Mouse (Mus musculus) CD8-positive naive resting alpha-beta T cell, adult 2 months (primary cell): ENCODE results near the gene S100a2.

Experiments used
- DNase-seq, 2 experiments: peaks; one replicate each; pipeline ENCODE4 v3.0.0; 2022; ENCODE audit warnings: low read depth in 2 of 2, low spot score in 2 of 2

The S100a2 gene

GRCm38 (mm10) chr3:90589947-90590346 lies at the start of gene S100a2:
Gene S100a2 (plus strand): TSS chr3:90590247.
- DNase-seq: no peak

DNA sequence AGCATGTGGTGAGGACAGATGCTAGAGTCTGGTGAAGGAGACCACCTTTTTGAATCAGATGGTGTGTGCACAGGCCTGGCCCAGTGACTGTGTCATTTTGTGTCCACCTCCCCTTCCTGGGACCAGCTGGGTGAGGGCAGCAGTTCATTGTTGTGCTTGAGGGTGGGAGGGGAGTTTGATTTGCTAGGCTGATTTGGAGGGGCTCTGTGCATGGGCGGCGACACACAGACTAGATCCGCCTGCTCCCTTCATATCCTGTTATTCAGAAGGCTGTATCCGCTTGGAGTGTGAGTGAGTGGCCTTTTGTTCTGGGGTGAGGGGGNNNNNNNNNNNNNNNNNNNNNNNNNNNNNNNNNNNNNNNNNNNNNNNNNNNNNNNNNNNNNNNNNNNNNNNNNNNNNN lies 49.1 kb upstream of the S100a2 start:
- DNase-seq: no peak

DNA sequence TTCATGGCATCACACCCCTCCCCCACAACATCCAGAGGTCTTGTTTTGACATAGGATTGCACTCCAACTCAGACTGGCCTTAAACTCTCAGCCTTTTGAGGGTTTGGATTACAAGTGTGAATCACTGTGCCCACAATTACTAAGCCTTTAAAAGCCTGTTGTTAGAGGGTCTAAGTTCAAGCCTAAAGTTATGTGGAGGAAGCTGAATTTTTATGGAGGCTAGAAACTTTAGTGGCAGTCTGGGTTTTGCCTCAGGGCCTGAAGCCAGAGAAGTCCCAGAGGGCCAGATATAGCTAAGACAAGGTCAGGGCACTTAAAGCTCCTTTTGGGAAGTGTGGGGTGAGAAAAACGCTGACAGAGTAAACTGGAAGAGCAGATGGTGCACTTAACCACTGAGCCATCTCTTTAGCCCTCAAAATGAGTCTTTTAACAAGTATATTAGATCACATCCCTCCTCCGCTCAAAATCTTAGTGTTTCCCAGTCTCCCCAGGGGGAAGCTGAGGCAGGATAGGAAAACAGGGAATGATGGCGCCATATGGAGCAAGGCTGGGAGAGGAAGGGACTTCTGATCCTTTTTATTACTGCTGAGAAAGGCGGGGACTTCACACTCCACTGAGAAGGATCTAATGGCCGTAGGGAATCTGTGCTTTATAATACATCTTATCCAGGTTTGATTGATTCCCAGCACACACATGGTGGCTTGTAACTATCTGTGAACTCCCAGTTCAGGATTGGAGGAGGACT lies 40.2 kb upstream of the S100a2 start:
- no peak for DNase-seq

DNA sequence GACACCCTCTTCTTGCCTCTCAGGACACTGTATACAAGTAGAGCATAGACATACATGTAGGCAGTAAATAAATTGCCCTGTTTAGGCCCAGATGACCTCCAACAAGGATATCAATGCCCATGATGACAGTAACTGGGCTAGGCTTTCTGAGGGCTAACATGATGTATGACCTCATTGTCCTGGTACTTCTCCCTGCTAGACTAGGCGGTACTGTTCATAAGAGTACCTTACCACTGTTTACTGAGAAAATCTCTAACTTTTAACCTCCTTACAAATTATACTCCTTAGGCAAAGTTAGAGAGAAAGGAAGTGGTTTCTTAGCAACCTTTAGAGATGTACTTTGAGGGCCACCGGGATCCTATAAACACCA lies 39.6 kb upstream of the S100a2 start:
- DNase-seq: no peak

- no peak for DNase-seq
These were observed 37.8 kb upstream of the S100a2 start for GRCm38 (mm10) chr3:90552231-90552630.

DNA sequence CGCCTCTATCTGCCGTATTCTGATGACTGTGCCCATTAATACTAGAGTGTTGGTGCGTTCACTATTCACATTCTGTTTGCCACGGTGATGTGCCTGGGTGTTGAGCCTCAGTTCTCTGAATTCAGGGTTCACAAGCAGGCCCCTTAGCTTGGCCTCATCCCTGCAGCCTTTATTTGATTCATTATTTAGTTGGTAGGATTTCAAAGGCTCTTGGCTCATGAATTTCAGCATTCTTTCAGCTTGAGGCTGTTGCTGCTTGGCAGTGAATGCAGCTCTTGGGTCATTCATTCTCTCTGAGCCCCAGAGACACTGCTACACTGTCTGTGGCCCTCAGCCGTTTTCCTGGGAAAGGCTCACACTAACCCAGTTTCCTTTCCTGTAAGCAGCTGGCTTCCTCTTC lies 34.1 kb upstream of the S100a2 start:
- DNase-seq: no peak

GRCm38 (mm10) chr3:90560008-90560628 lies 29.9 kb upstream of the S100a2 start, which contains the start of gene S100a3:
Gene S100a3 (plus strand): TSS chr3:90560578.
- DNase-seq: no peak

DNA sequence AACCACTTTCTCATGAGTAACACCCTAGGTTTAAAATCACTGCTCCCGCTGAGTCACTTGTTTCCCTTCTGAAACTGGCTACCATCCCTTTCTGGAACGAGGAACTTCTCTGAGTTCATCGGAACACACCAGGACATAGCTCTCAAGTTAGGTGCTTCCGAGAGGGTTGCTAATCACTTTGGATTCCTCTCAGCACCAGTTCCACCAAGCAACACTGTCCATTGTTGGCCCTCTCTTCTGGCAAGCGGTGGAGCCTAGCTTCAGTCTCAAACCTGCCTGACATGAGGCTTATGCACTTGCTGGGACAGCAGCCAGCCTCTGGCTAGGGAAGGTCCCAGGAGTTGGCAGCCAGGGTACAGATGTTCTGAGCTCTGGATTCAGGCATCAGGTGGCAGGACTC lies 15.4 kb upstream of the S100a2 start:
- DNase-seq: no peak

GRCm38 (mm10) chr3:90575320-90575719 lies 14.7 kb upstream of the S100a2 start:
- no peak for DNase-seq

DNA sequence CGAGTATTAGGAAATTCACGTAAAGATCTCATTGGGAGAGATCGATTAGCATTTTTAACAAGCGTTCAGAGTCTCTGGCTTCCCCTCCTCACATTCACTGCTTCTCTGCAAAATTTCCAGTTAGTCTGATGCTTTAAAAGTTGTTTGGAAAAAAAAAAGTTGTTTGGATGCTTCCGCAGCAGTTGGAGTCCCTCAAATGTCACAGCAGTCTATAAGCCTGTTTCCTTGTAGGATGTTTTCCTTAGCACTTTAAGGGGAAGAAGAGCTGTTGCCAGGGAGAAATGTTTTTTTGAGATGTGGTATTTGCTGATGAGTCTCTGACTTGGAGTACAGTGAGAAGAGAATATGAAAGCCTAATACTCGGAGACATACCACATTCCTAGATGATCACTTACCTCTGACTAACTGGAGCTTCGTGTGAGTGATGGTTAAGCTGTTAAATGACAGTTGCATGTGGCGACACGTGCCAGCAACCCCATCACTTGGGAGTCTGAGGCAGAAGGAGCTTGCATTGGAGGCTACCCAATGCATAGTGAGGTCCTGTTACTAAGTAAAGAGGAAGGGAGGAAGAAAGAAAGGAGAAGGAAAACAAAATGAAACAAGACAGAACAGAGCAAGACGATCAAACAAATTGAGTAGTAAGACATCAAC lies 13.6 kb upstream of the S100a2 start:
- DNase-seq: no peak

DNA sequence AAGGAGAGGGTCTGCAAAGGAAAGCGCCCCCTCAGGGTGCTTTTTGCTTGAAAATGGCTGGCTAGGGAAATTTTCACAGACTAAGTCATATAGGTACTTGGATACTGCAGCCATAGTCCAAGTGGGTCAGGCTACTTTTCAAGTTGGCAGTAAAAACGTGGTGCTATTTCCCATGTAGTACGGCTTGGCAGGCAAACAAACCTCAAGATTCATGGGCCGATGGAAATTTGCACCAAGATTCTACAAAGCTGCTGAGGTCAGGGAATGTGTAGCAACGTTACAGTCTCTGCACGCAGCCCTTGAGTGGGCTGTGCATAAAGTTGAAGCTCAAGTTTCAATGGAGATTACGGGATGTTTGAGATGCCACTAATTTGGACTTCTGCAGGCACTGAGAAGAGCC lies 10.6 kb upstream of the S100a2 start:
- DNase-seq: no peak

DNA sequence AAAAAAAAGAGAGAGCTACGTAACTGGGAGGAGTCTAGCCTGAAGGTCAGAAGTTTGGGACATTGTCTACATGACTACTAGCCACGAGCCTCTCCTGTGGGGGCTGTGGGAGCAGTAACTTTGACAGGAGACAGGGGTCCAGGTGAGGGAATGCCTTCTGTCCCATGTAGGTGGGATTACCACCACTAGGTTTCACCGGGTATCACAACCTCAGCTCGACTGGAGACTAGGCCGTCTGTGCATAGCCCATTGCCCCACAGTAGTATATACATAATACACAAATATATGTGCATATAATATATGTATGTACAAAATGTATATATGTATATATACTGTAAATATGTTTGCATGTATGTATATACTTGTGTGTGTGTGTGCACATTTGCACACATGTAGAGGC lies 8.9 kb upstream of the S100a2 start:
- no peak for DNase-seq

DNA sequence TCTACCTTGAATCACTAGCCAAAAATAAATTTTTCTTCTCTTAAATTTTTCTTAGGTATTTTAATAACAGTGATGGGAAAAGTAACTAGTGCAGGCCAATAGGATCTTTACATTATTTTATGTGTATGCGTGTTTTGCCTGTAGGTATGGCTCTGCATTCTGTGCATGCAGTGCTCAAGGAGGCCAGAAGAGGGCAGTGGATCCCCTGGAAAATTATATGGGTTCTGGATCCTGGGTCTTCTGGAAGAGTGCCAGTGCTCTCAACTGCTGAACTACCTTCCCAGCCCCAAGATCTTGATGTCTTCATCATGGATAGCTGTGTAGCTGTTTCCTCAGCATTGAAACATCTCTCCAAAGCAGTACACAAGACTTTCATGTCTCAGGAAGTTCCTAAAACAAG lies 7.9 kb upstream of the S100a2 start:
- DNase-seq: no peak

DNA sequence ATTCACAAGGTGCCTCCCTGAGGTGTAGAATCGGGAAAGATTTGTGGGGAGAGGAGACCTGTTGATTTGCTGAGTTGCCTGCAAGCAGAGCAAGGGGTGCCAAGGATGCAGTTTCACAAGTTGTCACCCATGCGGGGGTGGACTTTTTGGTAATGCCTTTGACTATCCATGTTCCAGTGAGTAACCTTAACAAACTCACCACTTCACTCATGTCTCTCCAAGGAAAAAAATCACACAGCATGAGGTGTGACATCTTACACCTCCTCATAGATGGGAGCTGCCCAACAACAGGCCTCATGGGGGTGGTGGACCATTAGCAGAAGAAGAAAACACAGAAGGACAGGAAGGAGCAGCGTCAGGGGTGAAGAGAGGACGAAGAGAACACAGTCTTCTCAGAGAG lies 7.5 kb upstream of the S100a2 start:
- no peak for DNase-seq

GRCm38 (mm10) chr3:90583893-90584292 lies 6.2 kb upstream of the S100a2 start:
- DNase-seq: no peak

GRCm38 (mm10) chr3:90585595-90585994 lies 4.5 kb upstream of the S100a2 start:
- peak; percentile 56 to 64 for DNase-seq

- peak; percentile 20 to 40 for DNase-seq
These were observed 3.9 kb upstream of the S100a2 start for GRCm38 (mm10) chr3:90586016-90586643.

DNA sequence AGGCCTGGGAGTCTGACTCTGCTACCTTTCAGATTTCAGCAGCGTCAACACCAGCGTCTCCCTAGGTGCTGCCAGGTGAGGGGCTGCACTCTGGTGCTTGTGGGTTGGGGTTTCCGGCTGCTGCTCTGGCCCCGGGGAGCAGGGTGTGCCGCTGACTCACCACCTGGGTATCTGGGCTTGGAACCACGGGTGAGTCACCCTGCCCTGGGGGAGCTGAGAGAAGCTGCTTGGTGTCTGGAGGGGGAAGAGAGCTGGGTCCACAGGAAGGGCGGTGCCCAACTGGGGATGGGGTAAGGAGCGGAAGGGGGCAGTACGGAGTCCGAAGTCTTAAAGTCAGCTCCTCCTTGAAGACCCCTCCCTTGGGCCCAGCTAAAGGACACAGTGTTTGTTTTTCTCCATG lies 3.1 kb upstream of the S100a2 start:
- DNase-seq: peak; percentile 80 to 82

DNA sequence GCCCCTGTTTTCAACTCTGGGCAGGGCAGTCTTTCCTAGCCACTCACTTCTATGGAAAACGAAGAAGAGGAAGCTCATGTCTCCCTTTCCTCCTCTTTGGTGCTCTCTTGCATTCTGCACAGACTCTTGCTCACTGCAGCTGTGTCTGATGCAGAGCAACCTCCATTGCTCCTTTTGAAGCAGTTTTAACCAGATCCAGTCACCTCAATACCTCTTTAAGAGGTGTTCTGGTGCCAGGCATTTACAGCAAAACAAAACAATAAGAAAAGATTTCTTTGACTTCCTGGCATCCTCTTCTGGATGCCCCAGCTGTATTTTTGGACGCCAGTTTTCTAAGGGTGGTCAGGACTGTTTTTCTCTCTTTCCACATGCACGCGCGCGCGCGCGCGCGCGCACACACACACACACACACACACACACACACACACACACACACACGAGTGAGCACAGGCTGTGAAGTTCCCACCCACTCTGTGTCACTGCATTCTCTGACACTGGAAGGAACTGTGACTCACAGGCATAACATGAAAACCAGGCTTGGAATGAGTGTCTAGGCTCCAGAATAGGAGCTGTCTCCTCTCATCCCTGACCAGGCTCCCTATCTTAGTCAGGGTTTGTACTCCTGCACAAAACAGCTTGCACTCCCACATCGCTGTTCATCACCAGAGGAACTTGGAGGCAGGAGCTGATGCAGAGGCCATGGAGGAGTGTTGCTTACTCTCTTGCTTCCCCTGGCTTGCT lies 2.5 kb upstream of the S100a2 start:
- no peak for DNase-seq

GRCm38 (mm10) chr3:90589390-90589789 lies 657 bp upstream of the S100a2 start:
- no peak for DNase-seq

DNA sequence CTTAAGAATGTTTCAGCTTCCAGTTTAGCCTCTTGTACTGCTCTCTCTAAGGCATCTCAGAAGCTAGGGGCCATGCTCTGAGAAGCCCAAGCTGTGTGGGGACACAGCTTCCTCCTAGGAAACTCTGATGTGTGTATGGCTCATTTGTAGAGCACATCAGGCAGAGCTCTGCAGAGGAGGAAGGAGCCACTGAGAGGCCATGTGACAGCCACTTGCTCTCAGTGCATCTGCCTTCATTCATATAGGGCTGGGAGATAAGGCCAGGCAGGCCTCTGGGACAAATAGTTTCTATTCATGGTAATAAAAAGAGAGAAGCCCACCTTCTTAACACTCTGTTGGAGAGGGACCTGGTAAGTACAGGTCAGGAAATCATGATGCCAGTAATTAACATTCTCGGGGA lies 4.4 kb downstream of the S100a2 start:
- DNase-seq: no peak
